Mouse (Mus musculus): ENCODE data around the gene Lcp1.

- TF ChIP-seq POLR2A (IDR thresholded peaks at IDR 0.05; ENCODE audit: low read depth, low read length): no peak
- no peak for TF ChIP-seq CTCF (IDR thresholded peaks at IDR 0.05; ENCODE audit: extremely low read depth, insufficient read depth, insufficient read length, insufficient replicate concordance)
Observed at GRCm38 (mm10) chr14:75192858-75193257, 62.0 kb downstream of the Lcp1 start.
